Mouse (Mus musculus): ENCODE results near the gene Rassf9.

The Rassf9 gene

GRCm38 (mm10) chr10:102511807-102512461 is at the start of gene Rassf9:
Rassf9 (plus strand) TSS chr10:102512222.
- peak; percentile 54 for DNase-seq (ENCODE audit: extremely low spot score)

- DNase-seq (ENCODE audit: extremely low spot score) = no peak
These were observed 42.6 kb upstream of the Rassf9 start for GRCm38 (mm10) chr10:102469412-102469811.

GRCm38 (mm10) chr10:102490386-102490785 is 21.6 kb upstream of the Rassf9 start, which contains the start of gene Nts:
Nts (minus strand) TSS chr10:102490486.
- DNase-seq (ENCODE audit: extremely low spot score) = no peak

- peak; percentile 33 for DNase-seq (ENCODE audit: extremely low spot score)
These were observed 20.2 kb upstream of the Rassf9 start for GRCm38 (mm10) chr10:102491792-102492191.

- DNase-seq (ENCODE audit: extremely low spot score) = peak; percentile 25
These were observed 13.3 kb upstream of the Rassf9 start for GRCm38 (mm10) chr10:102498754-102499153.

- DNase-seq (ENCODE audit: extremely low spot score) = no peak
These were observed 4.6 kb upstream of the Rassf9 start for GRCm38 (mm10) chr10:102507386-102507785.

GRCm38 (mm10) chr10:102511461-102511806 is 588 bp upstream of the Rassf9 start:
- DNase-seq (ENCODE audit: extremely low spot score) = no peak

- no peak for DNase-seq (ENCODE audit: extremely low spot score)
These were observed 2.1 kb downstream of the Rassf9 start for GRCm38 (mm10) chr10:102514159-102514558.

GRCm38 (mm10) chr10:102527901-102528300 is 15.9 kb downstream of the Rassf9 start:
- no peak for DNase-seq (ENCODE audit: extremely low spot score)

GRCm38 (mm10) chr10:102553941-102554340 is 41.9 kb downstream of the Rassf9 start:
- DNase-seq (ENCODE audit: extremely low spot score) = no peak

- DNase-seq (ENCODE audit: extremely low spot score) = no peak
These were observed 50.5 kb downstream of the Rassf9 start for GRCm38 (mm10) chr10:102562488-102562887.

GRCm38 (mm10) chr10:102577970-102578369 is 65.9 kb downstream of the Rassf9 start:
- DNase-seq (ENCODE audit: extremely low spot score) = no peak

- DNase-seq (ENCODE audit: extremely low spot score) = no peak
These were observed 82.3 kb downstream of the Rassf9 start for GRCm38 (mm10) chr10:102594306-102594705.
